ENCODE assay signal across 9 mouse cellular contexts in the genomic region with DNA sequence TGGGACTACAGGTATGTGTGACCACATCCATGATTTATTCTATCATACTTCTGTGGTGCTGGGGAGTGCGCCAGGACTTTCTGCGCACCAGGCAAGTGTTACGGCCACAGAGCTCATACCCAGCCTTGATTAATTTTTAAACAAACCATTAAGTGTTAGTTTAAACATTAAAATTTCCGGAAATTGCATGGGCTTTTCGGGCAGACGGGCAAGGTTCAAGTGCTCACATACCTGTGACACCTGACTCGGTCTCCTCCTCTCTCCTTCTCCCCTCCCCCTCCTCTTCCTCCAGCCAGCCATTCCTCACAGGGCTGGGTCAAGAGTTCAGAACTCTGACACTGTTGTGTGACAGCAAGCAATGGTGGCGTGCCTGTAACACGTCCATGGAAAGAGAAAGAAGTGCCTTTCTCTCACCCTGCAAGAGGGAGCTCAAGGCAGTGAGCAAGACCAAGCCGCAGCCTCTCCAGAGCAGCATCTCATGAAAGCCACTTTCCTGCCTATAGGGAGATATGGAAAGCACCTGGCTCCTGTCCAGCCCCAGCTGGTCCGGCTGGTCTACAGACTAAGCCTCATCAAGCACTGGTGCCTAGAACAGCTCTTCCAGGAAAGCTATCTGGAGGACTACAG. TPM values are rescaled to one million over a fixed set of nuclear protein-coding genes. Genes with fewer than 3 reads are reported as not detected.
DNase-seq lines count a peak whose midpoint lies in the region; ATAC-seq and TF ChIP-seq lines count a peak whose summit lies in the region.
"Had no signal": no experiment of that assay in that cellular context is flagged by ENCODE, and none has a peak within 500 bp of the region (broad histone marks: within the 10 kb centered on the region; RNA-seq: fewer than 3 reads in every experiment).

No protein-coding gene starts in this region.

- no peaks in the 10 kb centered on the region for H3K9me3 ChIP-seq in hindbrain, embryonic 16.5 days (ENCODE audit: control insufficient read depth, low read length)
- H3K9me3 ChIP-seq in hindbrain, embryonic 11.5 days (ENCODE audit: control insufficient read depth, low read length), result no peaks in the 10 kb centered on the region
- 0 out of 2 replicates have a peak, but pooled peaks cover 3% of the 10 kb centered on the region for H3K9me3 ChIP-seq in kidney, postnatal 0 days (replicated peaks; ENCODE audit: low read length)
- no peaks in the 10 kb centered on the region for H3K9me3 ChIP-seq in neural tube, embryonic 15.5 days (replicated peaks)

- H3K36me3 ChIP-seq in hindbrain, embryonic 16.5 days (ENCODE audit: control insufficient read depth, insufficient read depth, low read length), result no peaks in the 10 kb centered on the region
- no peaks in the 10 kb centered on the region for H3K36me3 ChIP-seq in hindbrain, embryonic 11.5 days (ENCODE audit: control insufficient read depth, insufficient read depth, low read length)
- no peaks in the 10 kb centered on the region for H3K36me3 ChIP-seq in kidney, postnatal 0 days (ENCODE audit: insufficient read depth, low read length)
- no peaks in the 10 kb centered on the region for H3K36me3 ChIP-seq in myocyte (ENCODE audit: control insufficient read depth, insufficient read depth)
- H3K36me3 ChIP-seq in neural tube, embryonic 15.5 days, result no peaks in the 10 kb centered on the region

- H3K4me2 ChIP-seq in hindbrain, embryonic 16.5 days (ENCODE audit: low read length), result no peak overlapping the region
- no peak overlapping the region for H3K4me2 ChIP-seq in hindbrain, embryonic 11.5 days (replicated peaks; ENCODE audit: low read depth, low read length)
- peak overlapping the region; percentile 7; the same call in 1 of the 2 replicates for H3K4me2 ChIP-seq in kidney, postnatal 0 days (ENCODE audit: low read length)
- peak overlapping the region; percentile 75 for H3K4me2 ChIP-seq in myocyte (ENCODE audit: low read depth)
- no peak overlapping the region for H3K4me2 ChIP-seq in neural tube, embryonic 15.5 days
- H3K4me2 ChIP-seq: heart, embryonic 11.5 days had no signal

- peaks cover 4% of the 10 kb centered on the region; the same call in 1 of the 2 replicates for H3K4me1 ChIP-seq in hindbrain, embryonic 16.5 days (ENCODE audit: control insufficient read depth, insufficient read depth, low read depth, low read length)
- H3K4me1 ChIP-seq in hindbrain, embryonic 11.5 days (replicated peaks; ENCODE audit: control insufficient read depth, insufficient read depth, low read length), result no peaks in the 10 kb centered on the region
- no peaks in the 10 kb centered on the region for H3K4me1 ChIP-seq in kidney, postnatal 0 days (replicated peaks; ENCODE audit: insufficient read depth, low read length)
- H3K4me1 ChIP-seq in neural tube, embryonic 15.5 days, result peaks cover 13% of the 10 kb centered on the region; the same call in 1 of the 2 replicates

- peaks cover 5% of the 10 kb centered on the region for H3K79me2 ChIP-seq in myocyte (ENCODE audit: control insufficient read depth, insufficient read depth)

- ATAC-seq in hindbrain, embryonic 16.5 days, result 0 out of 2 replicates have a peak, but pooled peaks have one; percentile 45
- ATAC-seq in hindbrain, embryonic 11.5 days (ENCODE audit: low FRiP score), result no peak
- peak; percentile 89 for ATAC-seq in kidney, postnatal 0 days (replicated peaks; ENCODE audit: low FRiP score, low read depth)
- no peak for ATAC-seq in activated CD4-positive, CD25-positive, alpha-beta regulatory T cell, adult 4 months
- ATAC-seq in neural tube, embryonic 15.5 days (ENCODE audit: low FRiP score), result no peak

- TF ChIP-seq CTCF in brain, embryonic 14.5 days (IDR thresholded peaks at IDR 0.05; ENCODE audit: borderline replicate concordance, extremely low read depth, insufficient read depth, insufficient read length), result no peak
- no peak for TF ChIP-seq CTCF in kidney, postnatal 0 days (IDR thresholded peaks at IDR 0.05; ENCODE audit: low read depth)

- DNase-seq in hindbrain, embryonic 11.5 days (ENCODE audit: low spot score), result no peak
- peak; percentile 57 for DNase-seq in brain, embryonic 14.5 days (ENCODE audit: low read depth)
- peak; percentile 63 for DNase-seq in kidney, postnatal 0 days (ENCODE audit: low spot score)
- no peak for DNase-seq in urinary bladder, postnatal 25 days (ENCODE audit: low spot score)

- H3K9ac ChIP-seq in hindbrain, embryonic 16.5 days (ENCODE audit: low read depth, low read length), result no peak overlapping the region
- no peak overlapping the region for H3K9ac ChIP-seq in hindbrain, embryonic 11.5 days (ENCODE audit: low read depth, low read length)
- no peak overlapping the region for H3K9ac ChIP-seq in kidney, postnatal 0 days (ENCODE audit: low read depth, low read length)
- H3K9ac ChIP-seq in neural tube, embryonic 15.5 days (replicated peaks), result no peak overlapping the region

- no peaks in the 10 kb centered on the region for H3K27me3 ChIP-seq in hindbrain, embryonic 16.5 days (replicated peaks; ENCODE audit: control insufficient read depth, insufficient read depth, low read length)
- H3K27me3 ChIP-seq in hindbrain, embryonic 11.5 days (ENCODE audit: control insufficient read depth, insufficient read depth, low read length), result no peaks in the 10 kb centered on the region
- H3K27me3 ChIP-seq in kidney, postnatal 0 days (ENCODE audit: insufficient read depth, low read length), result no peaks in the 10 kb centered on the region
- no peaks in the 10 kb centered on the region for H3K27me3 ChIP-seq in myocyte (ENCODE audit: control insufficient read depth, insufficient read depth, insufficient read length)
- no peaks in the 10 kb centered on the region for H3K27me3 ChIP-seq in neural tube, embryonic 15.5 days (replicated peaks)

- no peak overlapping the region for H3K4me3 ChIP-seq in hindbrain, embryonic 16.5 days (ENCODE audit: low read length)
- H3K4me3 ChIP-seq in hindbrain, embryonic 11.5 days (ENCODE audit: low read depth, low read length), result no peak overlapping the region
- H3K4me3 ChIP-seq in kidney, postnatal 0 days (replicated peaks; ENCODE audit: low read depth, low read length), result no peak overlapping the region
- H3K4me3 ChIP-seq in myocyte, result peak overlapping the region; percentile 26
- H3K4me3 ChIP-seq in neural tube, embryonic 15.5 days (replicated peaks), result no peak overlapping the region

- no peak for TF ChIP-seq POLR2A in brain, embryonic 14.5 days (IDR thresholded peaks at IDR 0.05; ENCODE audit: borderline replicate concordance, extremely low read depth, insufficient read depth, insufficient read length, poor library complexity, severe bottlenecking)
- TF ChIP-seq POLR2A in myocyte (IDR thresholded peaks at IDR 0.05; ENCODE audit: insufficient read length, low read depth), result no peak

- no peak overlapping the region for H3K27ac ChIP-seq in hindbrain, embryonic 16.5 days (ENCODE audit: low read depth, low read length)
- no peak overlapping the region for H3K27ac ChIP-seq in hindbrain, embryonic 11.5 days (ENCODE audit: low read depth, low read length)
- H3K27ac ChIP-seq in kidney, postnatal 0 days, result peak overlapping the region; percentile 88
- no peak overlapping the region for H3K27ac ChIP-seq in neural tube, embryonic 15.5 days (replicated peaks)

- H3ac ChIP-seq in myocyte (ENCODE audit: control insufficient read depth, insufficient read length), result no peak overlapping the region

- 72% methylated on average over 11 of the region's 11 CpGs for WGBS in hindbrain, embryonic 16.5 days
- 75% methylated on average over 11 of the region's 11 CpGs for WGBS in hindbrain, embryonic 11.5 days
- WGBS in kidney, postnatal 0 days, result 40% methylated on average over 11 of the region's 11 CpGs
- 75% methylated on average over 11 of the region's 11 CpGs for WGBS in neural tube, embryonic 15.5 days

TF ChIP-seq in myocyte, 11 proteins besides CTCF, POLR2A, EP300 and RAD21:
- TF ChIP-seq MYOG (IDR thresholded peaks at IDR 0.05; ENCODE audit: control insufficient read depth in 1 of 3, insufficient read depth in 1 of 3, insufficient read length in 2 of 3, low read depth in 2 of 3), result peak in 1 of 3 experiments; percentile 23
- no peak for TF ChIP-seq TCF12 (IDR thresholded peaks at IDR 0.05; ENCODE audit: insufficient read depth, poor library complexity, severe bottlenecking)
- peak in 1 of 3 experiments; percentile 23 for TF ChIP-seq MYOD1 (IDR thresholded peaks at IDR 0.05; ENCODE audit: control insufficient read depth in 1 of 3, insufficient read length in 2 of 3, low read depth in 2 of 3)

RNA-seq across cellular contexts. Expression of gene Il34, which starts 13.0 kb away (rescaled TPM):
- polyA plus RNA-seq in hindbrain, embryonic 16.5 days (2015; fragmentation: Nextera tagmentation; extraction: Ambion mirVana), result 7.7 and 8.8 TPM in 2 replicates
- 0.19 and 1.4 TPM in 2 replicates for polyA plus RNA-seq in hindbrain, embryonic 11.5 days (2014; fragmentation: Nextera tagmentation; extraction: Ambion mirVana)
- 3.1 and 3.9 TPM in 2 replicates for polyA plus RNA-seq in brain, embryonic 14.5 days (2012; rRNA removed)
- polyA plus RNA-seq in kidney, postnatal 0 days (2015; fragmentation: Nextera tagmentation; extraction: Ambion mirVana), result 5.2 and 7.5 TPM in 2 replicates
- polyA plus RNA-seq in myocyte (2012; fragmentation: generic; extraction: Trizol), result 13.4 TPM
- polyA plus RNA-seq in activated CD4-positive, CD25-positive, alpha-beta regulatory T cell, adult 4 months (2017; shearing (Covaris generic)), result not detected
- polyA plus RNA-seq in neural tube, embryonic 15.5 days (2015; fragmentation: Nextera tagmentation; extraction: Ambion mirVana), result 5.8 and 6.3 TPM in 2 replicates

RNA-seq across cellular contexts. Expression of gene Cog4, which starts 53.7 kb away (rescaled TPM):
- 74.1 and 77.4 TPM in 2 replicates for polyA plus RNA-seq in hindbrain, embryonic 16.5 days (2015; fragmentation: Nextera tagmentation; extraction: Ambion mirVana)
- 66.9 and 67.6 TPM in 2 replicates for polyA plus RNA-seq in hindbrain, embryonic 11.5 days (2014; fragmentation: Nextera tagmentation; extraction: Ambion mirVana)
- 37.0 and 44.9 TPM in 2 replicates for polyA plus RNA-seq in brain, embryonic 14.5 days (2012; rRNA removed)
- polyA plus RNA-seq in kidney, postnatal 0 days (2015; fragmentation: Nextera tagmentation; extraction: Ambion mirVana), result 47.2 and 57.3 TPM in 2 replicates
- 71.6 TPM for polyA plus RNA-seq in myocyte (2012; fragmentation: generic; extraction: Trizol)
- 10 to 100 TPM; 52.3 to 53.6 TPM for polyA plus RNA-seq in activated CD4-positive, CD25-positive, alpha-beta regulatory T cell, adult 4 months (2017; shearing (Covaris generic))
- polyA plus RNA-seq in neural tube, embryonic 15.5 days (2015; fragmentation: Nextera tagmentation; extraction: Ambion mirVana), result 74.1 and 78.9 TPM in 2 replicates

RNA-seq across cellular contexts. Expression of gene Sf3b3, which starts 53.9 kb away (rescaled TPM):
- 78.4 and 92.3 TPM in 2 replicates for polyA plus RNA-seq in hindbrain, embryonic 16.5 days (2015; fragmentation: Nextera tagmentation; extraction: Ambion mirVana)
- polyA plus RNA-seq in hindbrain, embryonic 11.5 days (2014; fragmentation: Nextera tagmentation; extraction: Ambion mirVana), result 161 and 190 TPM in 2 replicates
- polyA plus RNA-seq in brain, embryonic 14.5 days (2012; rRNA removed), result 72.0 and 81.3 TPM in 2 replicates
- 80.1 and 89.4 TPM in 2 replicates for polyA plus RNA-seq in kidney, postnatal 0 days (2015; fragmentation: Nextera tagmentation; extraction: Ambion mirVana)
- polyA plus RNA-seq in myocyte (2012; fragmentation: generic; extraction: Trizol), result 47.7 TPM
- 10 to 100 TPM; 79.7 to 89.2 TPM for polyA plus RNA-seq in activated CD4-positive, CD25-positive, alpha-beta regulatory T cell, adult 4 months (2017; shearing (Covaris generic))
- 79.6 and 97.3 TPM in 2 replicates for polyA plus RNA-seq in neural tube, embryonic 15.5 days (2015; fragmentation: Nextera tagmentation; extraction: Ambion mirVana)

Comparison
In these comparisons a context has a peak if more than half of its experiments do, and no peak if none do; other contexts are left out.
1. ATAC-seq: peak in hindbrain, embryonic 16.5 days (single experiment) and kidney, postnatal 0 days (single experiment); none in hindbrain, embryonic 11.5 days (single experiment), activated CD4-positive, CD25-positive, alpha-beta regulatory T cell, adult 4 months (single experiment) and neural tube, embryonic 15.5 days (single experiment).
2. H3K4me2 ChIP-seq: peak in kidney, postnatal 0 days (single experiment) and myocyte (single experiment); none in hindbrain, embryonic 16.5 days (single experiment), hindbrain, embryonic 11.5 days (single experiment) and neural tube, embryonic 15.5 days (single experiment).
3. DNase-seq: peak in brain, embryonic 14.5 days (single experiment) and kidney, postnatal 0 days (single experiment); none in hindbrain, embryonic 11.5 days (single experiment) and urinary bladder, postnatal 25 days (single experiment).